Comparison of ENCODE assay signal across 28 mouse cellular contexts in the genomic region with DNA sequence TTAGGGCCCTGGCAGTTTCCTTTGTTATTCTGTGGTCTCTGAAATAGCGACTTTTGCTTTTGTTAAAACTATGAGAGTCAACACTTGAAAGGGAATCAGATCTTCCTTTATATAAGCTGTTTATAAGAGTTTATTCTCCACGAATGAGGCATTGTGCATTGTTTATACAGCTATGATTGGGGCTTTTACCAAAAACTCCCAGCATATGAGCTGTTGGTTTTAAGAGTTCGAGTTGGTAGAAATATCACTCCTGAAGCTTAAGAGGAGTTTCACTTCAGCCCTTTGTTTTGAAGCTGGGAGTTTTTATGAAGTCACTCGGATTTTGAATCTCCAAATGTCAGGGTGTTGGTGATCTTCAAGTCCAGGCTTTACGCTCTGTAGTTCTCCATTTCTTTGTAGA. TPM values are rescaled to one million over a fixed set of nuclear protein-coding genes. Genes with fewer than 3 reads are reported as not detected.
DNase-seq lines count a peak whose midpoint lies in the region; ATAC-seq and TF ChIP-seq lines count a peak whose summit lies in the region.
"Had no signal": no experiment of that assay in that cellular context is flagged by ENCODE, and none has a peak within 500 bp of the region (broad histone marks: within the 10 kb centered on the region; RNA-seq: fewer than 3 reads in every experiment).

No protein-coding gene starts in this region.

- WGBS in lung, embryonic 14.5 days: 63% methylated on average over 5 of the region's 5 CpGs
- 12% methylated on average over 5 of the region's 5 CpGs for WGBS in thymus, adult 2 months

- peaks cover 6% of the 10 kb centered on the region; the same call in 1 of the 2 replicates for H3K4me1 ChIP-seq in lung, embryonic 14.5 days (ENCODE audit: insufficient read depth)
- H3K4me1 ChIP-seq in thymus, adult 2 months (replicated peaks; ENCODE audit: control insufficient read depth, insufficient read depth, low read length): peaks cover 33% of the 10 kb centered on the region

- H3K4me3 ChIP-seq in lung, embryonic 14.5 days (ENCODE audit: low read depth, low read length): no peak overlapping the region
- H3K4me3 ChIP-seq in thymus, adult 2 months (ENCODE audit: control insufficient read depth, insufficient read depth, low read length): no peak overlapping the region
- H3K4me3 ChIP-seq: embryonic facial prominence, embryonic 10.5 days; forebrain, embryonic 15.5 days; heart, embryonic 12.5 days; hindbrain, embryonic 10.5 days; limb, embryonic 12.5 days; neural tube, embryonic 13.5 days had no signal

- no peak overlapping the region for H3K9ac ChIP-seq in lung, embryonic 14.5 days
- H3K9ac ChIP-seq: forebrain, embryonic 15.5 days; heart, embryonic 12.5 days; limb, embryonic 12.5 days; liver, embryonic 14.5 days; neural tube, embryonic 13.5 days had no signal

- H3K36me3 ChIP-seq in lung, embryonic 14.5 days (ENCODE audit: insufficient read depth): peaks cover 33% of the 10 kb centered on the region
- peaks cover 29% of the 10 kb centered on the region for H3K36me3 ChIP-seq in thymus, adult 2 months (ENCODE audit: control insufficient read depth, insufficient read depth, low read length)

- H3K27ac ChIP-seq in lung, embryonic 14.5 days (ENCODE audit: low read depth): no peak overlapping the region; the same call in 1 of the 2 replicates
- H3K27ac ChIP-seq in thymus, adult 2 months (ENCODE audit: control insufficient read depth, insufficient read depth, low read length): peak overlapping the region; percentile 72; the same call in 1 of the 2 replicates
- H3K27ac ChIP-seq: embryonic facial prominence, embryonic 10.5 days; forebrain, embryonic 15.5 days; hindbrain, embryonic 10.5 days; limb, embryonic 12.5 days; liver, embryonic 14.5 days; neural tube, embryonic 13.5 days had no signal

- H3K4me2 ChIP-seq in lung, embryonic 14.5 days: 0 out of 2 replicates have a peak overlapping the region, but pooled peaks have one; percentile 18
- H3K4me2 ChIP-seq: forebrain, embryonic 15.5 days; heart, embryonic 12.5 days; limb, embryonic 12.5 days; neural tube, embryonic 13.5 days had no signal

- H3K9me3 ChIP-seq in lung, embryonic 14.5 days (ENCODE audit: low read depth, low read length): no peaks in the 10 kb centered on the region
- H3K9me3 ChIP-seq: embryonic facial prominence, embryonic 10.5 days; forebrain, embryonic 15.5 days; heart, embryonic 12.5 days; hindbrain, embryonic 10.5 days; limb, embryonic 12.5 days; neural tube, embryonic 13.5 days had no signal

- ATAC-seq in lung, embryonic 14.5 days (ENCODE audit: insufficient read depth): no peak
- ATAC-seq: forebrain, embryonic 15.5 days; hindbrain, embryonic 16.5 days; intestine, embryonic 16.5 days had no signal

- no peaks in the 10 kb centered on the region for H3K27me3 ChIP-seq in lung, embryonic 14.5 days (ENCODE audit: insufficient read depth, low read length)
- H3K27me3 ChIP-seq in thymus, adult 2 months (ENCODE audit: control insufficient read depth, insufficient read depth, low read length): no peaks in the 10 kb centered on the region
- H3K27me3 ChIP-seq: forebrain, embryonic 15.5 days; heart, embryonic 12.5 days; limb, embryonic 12.5 days; neural tube, embryonic 13.5 days had no signal

- DNase-seq in lung, embryonic 14.5 days: no peak
- DNase-seq in lung, adult 18-20 months: no peak
- no peak for DNase-seq in thymus, adult 2 months
- no peak for DNase-seq in thymus, adult 18-20 months
- DNase-seq in induced T-regulatory cell, adult 2 months (ENCODE audit: low read depth): peak; percentile 78
- DNase-seq in frontal cortex, adult 2 months (ENCODE audit: extremely low spot score in 1 of 2, low spot score in 1 of 2): no peak
- no peak for DNase-seq in left cerebral cortex, adult 11 months (ENCODE audit: low spot score)
- DNase-seq: adrenal gland, postnatal 36 days; B cell, adult 2 months; cerebellum, adult 11 months; cerebellum, postnatal 10 days; gastrocnemius, postnatal 14 days; heart, adult 11 months; heart, postnatal 10 days; kidney, adult 9 months; kidney, postnatal 14 days; midbrain, embryonic 14.5 days; retina, postnatal 1 day; thymus, postnatal 14 days had no signal

- TF ChIP-seq CTCF in lung, embryonic 14.5 days (IDR thresholded peaks at IDR 0.05; ENCODE audit: low read depth): no peak
- TF ChIP-seq CTCF in thymus, adult 2 months (IDR thresholded peaks at IDR 0.05; ENCODE audit: borderline replicate concordance, control insufficient read depth, extremely low read depth, insufficient read depth, low read length, poor library complexity): no peak

- no peak for TF ChIP-seq POLR2A in thymus, adult 2 months (IDR thresholded peaks at IDR 0.05; ENCODE audit: control insufficient read depth, extremely low read depth, insufficient read depth, low read length, poor library complexity)

RNA-seq across cellular contexts. Expression of gene Tomm34, which starts 6.9 kb away (rescaled TPM):
- polyA plus RNA-seq in lung, embryonic 14.5 days (2014; fragmentation: Nextera tagmentation; extraction: Ambion mirVana): 54.2 and 54.4 TPM in 2 replicates
- polyA plus RNA-seq in thymus, adult 2 months (2012; rRNA removed): 83.7 and 93.8 TPM in 2 replicates
- polyA plus RNA-seq in frontal cortex, adult 2 months (2012; rRNA removed): 82.4 and 90.4 TPM in 2 replicates

RNA-seq across cellular contexts. Expression of gene Stk4, which starts 7.8 kb away (rescaled TPM):
- polyA plus RNA-seq in lung, embryonic 14.5 days (2014; fragmentation: Nextera tagmentation; extraction: Ambion mirVana): 30.7 and 33.7 TPM in 2 replicates
- polyA plus RNA-seq in thymus, adult 2 months (2012; rRNA removed): 85.1 and 90.1 TPM in 2 replicates
- polyA plus RNA-seq in frontal cortex, adult 2 months (2012; rRNA removed): 19.8 and 21.3 TPM in 2 replicates

RNA-seq across cellular contexts. Expression of gene Pabpc1l, which starts 52.6 kb away (rescaled TPM):
- 1.1 and 1.8 TPM in 2 replicates for polyA plus RNA-seq in lung, embryonic 14.5 days (2014; fragmentation: Nextera tagmentation; extraction: Ambion mirVana)
- 0.51 and 0.97 TPM in 2 replicates for polyA plus RNA-seq in thymus, adult 2 months (2012; rRNA removed)
- 1.0 and 2.1 TPM in 2 replicates for polyA plus RNA-seq in frontal cortex, adult 2 months (2012; rRNA removed)
